Mouse (Mus musculus) cerebellum, adult 2 months (tissue): ENCODE results near the gene Mme.

ENCODE experiments used
- CTCF ChIP-seq: fragments of 200-500 bp; IDR thresholded peaks from 2 replicates; pipeline ENCODE4 v1.5.1; 2011; ENCODE audit warnings: low read depth, mild to moderate bottlenecking, control low read depth, low read length, moderate library complexity, borderline replicate concordance; ENCODE audit not compliant: insufficient read depth
- POLR2A ChIP-seq: fragments of 200-500 bp; IDR thresholded peaks from 2 replicates; pipeline ENCODE4 v1.6.1; 2011; ENCODE audit warnings: low read length, control low read depth, borderline replicate concordance; ENCODE audit not compliant: insufficient read depth

- TF ChIP-seq CTCF (no peak), POLR2A (no peak)
Observed at GRCm38 (mm10) chr3:63417284-63417683, 175.9 kb downstream of the Mme start.
